Mouse (Mus musculus) neural tube, embryonic 11.5 days (tissue): Measurements from ENCODE around the gene AC124108.1. TPM values are rescaled to one million over a fixed set of nuclear protein-coding genes. Genes with fewer than 3 reads are reported as not detected.
A peak's percentile ranks its signal among the peaks of the same experiment; 100 is the strongest.

Experiments used
- microRNA counts: library from miRNA; unstranded; fragments of <30 nt; microRNA quantifications from one replicate; lab custom pipeline; 2015
- microRNA-seq: library from miRNA; unstranded; fragments of <30 nt; microRNA quantifications from one replicate; pipeline ENCODE4, GENCODE M21; 2016
- polyA plus RNA-seq: library from polyadenylated mRNA; unstranded; fragments of >200 nt; fragmentation: Nextera tagmentation; extraction: Ambion mirVana; gene quantifications from 2 replicates; pipeline ENCODE4 v1.2.1, GENCODE M21; 2014

Gene AC124108.1
- polyA plus RNA-seq, 1 experiment from 2014 or later, result 2.2 TPM

MicroRNAs encoded within 50 kb of the gene (microRNA counts, 519-probe panel; counts per million panel counts)
- microRNA mmu-miR-135b (lab: Ali Mortazavi, UCI), result 3,772 counts per million, percentile 72 among the panel's probes with 10 or more counts

Small RNA genes lying within 50 kb of the gene (microRNA-seq; reads per million reads assigned to microRNA genes)
- gene Mir135b, result 2,455 reads per million, percentile 85 among the genes with 10 or more reads in this experiment

Other genes starting within 250 kb of the AC124108.1 start
- gene Slc45a3, start 228.5 kb upstream of the AC124108.1 start, polyA plus RNA-seq, result 11.8 TPM in 2 replicates
- 18.7 and 21.6 TPM in 2 replicates for gene Elk4, start 183.8 kb upstream of the AC124108.1 start, polyA plus RNA-seq
- 10.7 and 12.6 TPM in 2 replicates for gene Mfsd4a, start 123.4 kb upstream of the AC124108.1 start, polyA plus RNA-seq
- gene Cdk18, start 51.8 kb upstream of the AC124108.1 start, polyA plus RNA-seq, result 1.9 TPM in 2 replicates
- gene Lemd1, start within 50 bp of the AC124108.1 start, polyA plus RNA-seq, result 5.6 and 6.8 TPM in 2 replicates
- not detected in 2 replicates for gene Gm10188, start 38.3 kb downstream of the AC124108.1 start, polyA plus RNA-seq
- gene Klhdc8a, start 107.2 kb downstream of the AC124108.1 start, polyA plus RNA-seq, result 1.3 and 2.5 TPM in 2 replicates
- gene Nuak2, start 124.7 kb downstream of the AC124108.1 start, polyA plus RNA-seq, result 24.4 and 25.4 TPM in 2 replicates
- 14.5 and 15.9 TPM in 2 replicates for gene Tmcc2, start 199.8 kb downstream of the AC124108.1 start, polyA plus RNA-seq
- 11.7 and 12.0 TPM in 2 replicates for gene Dstyk, start 226.1 kb downstream of the AC124108.1 start, polyA plus RNA-seq